Mouse (Mus musculus): ENCODE data around the gene Dnaaf5. TPM values are rescaled to one million over a fixed set of nuclear protein-coding genes. Genes with fewer than 3 reads are reported as not detected.
A peak's percentile ranks its signal among the peaks of the same experiment; 100 is the strongest.

Gene Dnaaf5
- polyA plus RNA-seq, 1 experiment: 3.2 TPM

GRCm38 (mm10) chr5:139178895-139179631, 29.0 kb downstream of the Dnaaf5 start:
- Histone ChIP-seq H3K27me3 (ENCODE audit: control insufficient read depth) (no peaks in the 10 kb centered on the region), H3K36me3 (ENCODE audit: control insufficient read depth) (peaks cover 88% of the 10 kb centered on the region)
- TF ChIP-seq GATA1 (IDR thresholded peaks at IDR 0.05; ENCODE audit: low read length) (no peak), TAL1 (IDR thresholded peaks at IDR 0.05; ENCODE audit: low read length) (no peak)

GRCm38 (mm10) chr5:139183131-139183530, 33.1 kb downstream of the Dnaaf5 start:
- Histone ChIP-seq H3K4me3 (replicated peaks) (no peak overlapping the region), H3K36me3 (ENCODE audit: control insufficient read depth) (peaks cover 85% of the 10 kb centered on the region), H3K4me1 (ENCODE audit: control insufficient read depth) (peaks cover 9% of the 10 kb centered on the region), H3K9me3 (ENCODE audit: control insufficient read depth, low read length) (no peaks in the 10 kb centered on the region), H3K27me3 (ENCODE audit: control insufficient read depth) (no peaks in the 10 kb centered on the region)
- TF ChIP-seq TAL1 (IDR thresholded peaks at IDR 0.05; ENCODE audit: low read length): no peak
- TF ChIP-seq GATA1 (IDR thresholded peaks at IDR 0.05; ENCODE audit: low read length): no peak

More at GRCm38 (mm10) chr5:139178895-139179631, 29.0 kb downstream of the Dnaaf5 start:
- no peak overlapping the region for H3K4me3 ChIP-seq (replicated peaks)
- peaks cover 9% of the 10 kb centered on the region for H3K4me1 ChIP-seq (ENCODE audit: control insufficient read depth)
- no peaks in the 10 kb centered on the region for H3K9me3 ChIP-seq (ENCODE audit: control insufficient read depth, low read length)

- H3K27me3 ChIP-seq (ENCODE audit: control insufficient read depth): no peaks in the 10 kb centered on the region
- H3K36me3 ChIP-seq (ENCODE audit: control insufficient read depth): peaks cover 81% of the 10 kb centered on the region
- peaks cover 9% of the 10 kb centered on the region for H3K4me1 ChIP-seq (ENCODE audit: control insufficient read depth)
- no peak overlapping the region for H3K4me3 ChIP-seq (replicated peaks)
- no peaks in the 10 kb centered on the region for H3K9me3 ChIP-seq (ENCODE audit: control insufficient read depth, low read length)
- TF ChIP-seq TAL1 (IDR thresholded peaks at IDR 0.05; ENCODE audit: low read length): no peak
- TF ChIP-seq GATA1 (IDR thresholded peaks at IDR 0.05; ENCODE audit: low read length): no peak
These were observed 33.6 kb downstream of the Dnaaf5 start for GRCm38 (mm10) chr5:139183601-139184000.

- Histone ChIP-seq H3K4me1 (ENCODE audit: control insufficient read depth) (no peaks in the 10 kb centered on the region; the same call in 1 of the 2 replicates), H3K36me3 (ENCODE audit: control insufficient read depth) (peaks cover 72% of the 10 kb centered on the region), H3K4me3 (replicated peaks) (no peak overlapping the region), H3K27me3 (ENCODE audit: control insufficient read depth) (no peaks in the 10 kb centered on the region), H3K9me3 (ENCODE audit: control insufficient read depth, low read length) (no peaks in the 10 kb centered on the region)
- TF ChIP-seq GATA1 (IDR thresholded peaks at IDR 0.05; ENCODE audit: low read length) (no peak), TAL1 (IDR thresholded peaks at IDR 0.05; ENCODE audit: low read length) (no peak)
These were observed 34.9 kb downstream of the Dnaaf5 start for GRCm38 (mm10) chr5:139184897-139185296.

- H3K27me3 ChIP-seq (ENCODE audit: control insufficient read depth): no peaks in the 10 kb centered on the region
- H3K9me3 ChIP-seq (ENCODE audit: control insufficient read depth, low read length): no peaks in the 10 kb centered on the region
- peaks cover 28% of the 10 kb centered on the region for H3K36me3 ChIP-seq (ENCODE audit: control insufficient read depth)
- H3K4me3 ChIP-seq (replicated peaks): no peak overlapping the region
- H3K4me1 ChIP-seq (ENCODE audit: control insufficient read depth): peaks cover 9% of the 10 kb centered on the region
- no peak for TF ChIP-seq TAL1 (IDR thresholded peaks at IDR 0.05; ENCODE audit: low read length)
- no peak for TF ChIP-seq GATA1 (IDR thresholded peaks at IDR 0.05; ENCODE audit: low read length)
These were observed 39.7 kb downstream of the Dnaaf5 start for GRCm38 (mm10) chr5:139189726-139190125.

- peaks cover 17% of the 10 kb centered on the region for H3K36me3 ChIP-seq (ENCODE audit: control insufficient read depth)
- H3K27me3 ChIP-seq (ENCODE audit: control insufficient read depth): no peaks in the 10 kb centered on the region
- no peaks in the 10 kb centered on the region for H3K9me3 ChIP-seq (ENCODE audit: control insufficient read depth, low read length)
- peaks cover 22% of the 10 kb centered on the region for H3K4me1 ChIP-seq (ENCODE audit: control insufficient read depth)
- H3K4me3 ChIP-seq (replicated peaks): no peak overlapping the region
- TF ChIP-seq TAL1 (IDR thresholded peaks at IDR 0.05; ENCODE audit: low read length): no peak
These were observed 40.9 kb downstream of the Dnaaf5 start for GRCm38 (mm10) chr5:139190958-139191357.

GRCm38 (mm10) chr5:139198779-139199178, 48.8 kb downstream of the Dnaaf5 start:
- no peaks in the 10 kb centered on the region for H3K27me3 ChIP-seq (ENCODE audit: control insufficient read depth)
- no peak overlapping the region for H3K4me3 ChIP-seq (replicated peaks)
- no peaks in the 10 kb centered on the region for H3K9me3 ChIP-seq (ENCODE audit: control insufficient read depth, low read length)
- H3K4me1 ChIP-seq (ENCODE audit: control insufficient read depth): peaks cover 88% of the 10 kb centered on the region
- peaks cover 19% of the 10 kb centered on the region for H3K36me3 ChIP-seq (ENCODE audit: control insufficient read depth)
- TF ChIP-seq GATA1 (IDR thresholded peaks at IDR 0.05; ENCODE audit: low read length) (no peak), TAL1 (IDR thresholded peaks at IDR 0.05; ENCODE audit: low read length) (no peak)

- Histone ChIP-seq H3K36me3 (ENCODE audit: control insufficient read depth) (peaks cover 25% of the 10 kb centered on the region), H3K27me3 (ENCODE audit: control insufficient read depth) (no peaks in the 10 kb centered on the region), H3K4me1 (ENCODE audit: control insufficient read depth) (peaks cover 93% of the 10 kb centered on the region), H3K4me3 (replicated peaks) (peak overlapping the region; percentile 98), H3K9me3 (ENCODE audit: control insufficient read depth, low read length) (no peaks in the 10 kb centered on the region)
- TF ChIP-seq TAL1 (IDR thresholded peaks at IDR 0.05; ENCODE audit: low read length) (no peak), GATA1 (IDR thresholded peaks at IDR 0.05; ENCODE audit: low read length) (no peak)
These were observed 49.6 kb downstream of the Dnaaf5 start for GRCm38 (mm10) chr5:139199636-139199994.

GRCm38 (mm10) chr5:139199995-139200769, 50.2 kb downstream of the Dnaaf5 start, which contains the start of gene Sun1:
TSS of gene Sun1 (plus strand) at chr5:139200637.
- TF ChIP-seq GATA1 (IDR thresholded peaks at IDR 0.05; ENCODE audit: low read length) (peak; percentile 62; the same call in 1 of the 2 replicates), TAL1 (IDR thresholded peaks at IDR 0.05; ENCODE audit: low read length) (no peak)
- Histone ChIP-seq H3K36me3 (ENCODE audit: control insufficient read depth) (peaks cover 30% of the 10 kb centered on the region), H3K9me3 (ENCODE audit: control insufficient read depth, low read length) (no peaks in the 10 kb centered on the region), H3K27me3 (ENCODE audit: control insufficient read depth) (no peaks in the 10 kb centered on the region), H3K4me1 (ENCODE audit: control insufficient read depth) (peaks cover 93% of the 10 kb centered on the region), H3K4me3 (replicated peaks) (peak within 1 kb of the TSS; percentile 98)

All from erythroblast, embryonic 14.5 days (primary cell).